Mouse (Mus musculus) megakaryocyte, embryonic 14.5 days (primary cell): ENCODE measurements around the gene Glis1. TPM values are rescaled to one million over a fixed set of nuclear protein-coding genes. Genes with fewer than 3 reads are reported as not detected.

Source experiments
- H3K27me3 ChIP-seq: replicated peaks from 2 replicates; pipeline ENCODE3; 2012; ENCODE audit warnings: inconsistent platforms
- H3K36me3 ChIP-seq: replicated peaks from 2 replicates; pipeline ENCODE3; 2012; ENCODE audit warnings: low read length, inconsistent platforms, mixed read lengths
- H3K4me1 ChIP-seq: 2 replicates; pipeline ENCODE4 v1.6.1; 2012; ENCODE audit warnings: inconsistent platforms
- H3K4me3 ChIP-seq: replicated peaks from 2 replicates; pipeline ENCODE3; 2012; ENCODE audit warnings: moderate library complexity, mild to moderate bottlenecking, inconsistent platforms
- H3K9me3 ChIP-seq: 2 replicates; pipeline ENCODE4 v1.6.1; 2012; ENCODE audit warnings: inconsistent platforms
- FLI1 ChIP-seq: IDR thresholded peaks from 2 replicates; pipeline ENCODE4 v1.6.1; 2012; ENCODE audit warnings: low read length, inconsistent platforms, mixed read lengths
- GATA1 ChIP-seq: IDR thresholded peaks from 3 replicates; pipeline ENCODE4 v1.6.1; 2012; ENCODE audit warnings: mixed read lengths, low read length, inconsistent platforms, borderline replicate concordance
- polyA plus RNA-seq: library from polyadenylated mRNA; stranded (reverse); fragments of >175 nt; gene quantifications from 2 replicates; pipeline ENCODE4 v1.2.3, GENCODE M21; 2012; ENCODE audit warnings: low replicate concordance; ENCODE audit not compliant: insufficient read depth

Glis1 gene
- polyA plus RNA-seq, 1 experiment = 0.68 TPM

GRCm38 (mm10) chr4:107468768-107469167 lies 34.4 kb downstream of the Glis1 start:
- Histone ChIP-seq H3K4me3 (no peak overlapping the region), H3K9me3 (no peaks in the 10 kb centered on the region), H3K27me3 (peaks cover 96% of the 10 kb centered on the region), H3K4me1 (no peaks in the 10 kb centered on the region; the same call in 1 of the 2 replicates), H3K36me3 (no peaks in the 10 kb centered on the region)
- no peak for TF ChIP-seq GATA1

- Histone ChIP-seq H3K36me3 (no peaks in the 10 kb centered on the region), H3K9me3 (peaks cover 3% of the 10 kb centered on the region), H3K4me1 (no peaks in the 10 kb centered on the region), H3K27me3 (peaks cover 93% of the 10 kb centered on the region), H3K4me3 (no peak overlapping the region)
- TF ChIP-seq GATA1 (no peak), FLI1 (no peak)
Observed at GRCm38 (mm10) chr4:107476266-107476665, 41.9 kb downstream of the Glis1 start.

- H3K27me3 ChIP-seq = peaks cover 82% of the 10 kb centered on the region
- peaks cover 12% of the 10 kb centered on the region for H3K9me3 ChIP-seq
- no peak overlapping the region for H3K4me3 ChIP-seq
- no peaks in the 10 kb centered on the region for H3K36me3 ChIP-seq
- no peaks in the 10 kb centered on the region for H3K4me1 ChIP-seq
- TF ChIP-seq GATA1 (no peak), FLI1 (no peak)
Observed at GRCm38 (mm10) chr4:107479015-107479414, 44.6 kb downstream of the Glis1 start.

- Histone ChIP-seq H3K4me1 (no peaks in the 10 kb centered on the region), H3K36me3 (no peaks in the 10 kb centered on the region), H3K4me3 (no peak overlapping the region), H3K9me3 (peaks cover 12% of the 10 kb centered on the region), H3K27me3 (peaks cover 80% of the 10 kb centered on the region)
- TF ChIP-seq FLI1 (no peak), GATA1 (no peak)
Observed at GRCm38 (mm10) chr4:107482541-107482940, 48.1 kb downstream of the Glis1 start.

GRCm38 (mm10) chr4:107483556-107484220 lies 49.3 kb downstream of the Glis1 start:
- H3K9me3 ChIP-seq = peaks cover 12% of the 10 kb centered on the region
- H3K27me3 ChIP-seq = peaks cover 79% of the 10 kb centered on the region
- H3K4me3 ChIP-seq = no peak overlapping the region
- TF ChIP-seq FLI1 (no peak), GATA1 (no peak)
- no peaks in the 10 kb centered on the region for H3K4me1 ChIP-seq
- H3K36me3 ChIP-seq = no peaks in the 10 kb centered on the region

- Histone ChIP-seq H3K9me3 (peaks cover 12% of the 10 kb centered on the region), H3K4me1 (no peaks in the 10 kb centered on the region), H3K4me3 (no peak overlapping the region), H3K36me3 (no peaks in the 10 kb centered on the region), H3K27me3 (peaks cover 77% of the 10 kb centered on the region)
- TF ChIP-seq FLI1 (no peak), GATA1 (no peak)
Observed at GRCm38 (mm10) chr4:107484221-107484575, 49.8 kb downstream of the Glis1 start.

GRCm38 (mm10) chr4:107485903-107486302 lies 51.5 kb downstream of the Glis1 start:
- TF ChIP-seq GATA1 (no peak), FLI1 (no peak)
- Histone ChIP-seq H3K27me3 (peaks cover 80% of the 10 kb centered on the region), H3K9me3 (peaks cover 12% of the 10 kb centered on the region), H3K4me1 (no peaks in the 10 kb centered on the region), H3K4me3 (no peak overlapping the region), H3K36me3 (no peaks in the 10 kb centered on the region)

GRCm38 (mm10) chr4:107489121-107489840 lies 54.9 kb downstream of the Glis1 start:
- TF ChIP-seq GATA1 = no peak
- no peak for TF ChIP-seq FLI1
- no peaks in the 10 kb centered on the region for H3K9me3 ChIP-seq
- H3K4me3 ChIP-seq = no peak overlapping the region
- no peaks in the 10 kb centered on the region for H3K36me3 ChIP-seq
- no peaks in the 10 kb centered on the region for H3K4me1 ChIP-seq
- H3K27me3 ChIP-seq = peaks cover 89% of the 10 kb centered on the region

GRCm38 (mm10) chr4:107492991-107493390 lies 58.6 kb downstream of the Glis1 start:
- TF ChIP-seq FLI1 (no peak), GATA1 (no peak)
- Histone ChIP-seq H3K4me3 (no peak overlapping the region), H3K4me1 (no peaks in the 10 kb centered on the region), H3K9me3 (no peaks in the 10 kb centered on the region), H3K36me3 (no peaks in the 10 kb centered on the region), H3K27me3 (peaks cover 94% of the 10 kb centered on the region)

GRCm38 (mm10) chr4:107495751-107496430 lies 61.5 kb downstream of the Glis1 start:
- H3K4me1 ChIP-seq = peaks cover 4% of the 10 kb centered on the region; the same call in 1 of the 2 replicates

More at GRCm38 (mm10) chr4:107495751-107496430, 61.5 kb downstream of the Glis1 start:
- no peak for TF ChIP-seq FLI1
- no peak for TF ChIP-seq GATA1
- peaks cover 96% of the 10 kb centered on the region for H3K27me3 ChIP-seq
- H3K4me3 ChIP-seq = no peak overlapping the region
- no peaks in the 10 kb centered on the region for H3K9me3 ChIP-seq
- H3K36me3 ChIP-seq = no peaks in the 10 kb centered on the region
